Mouse (Mus musculus) lung, embryonic 15.5 days (tissue): ENCODE results near the gene S100a6. TPM values are rescaled to one million over a fixed set of nuclear protein-coding genes. Genes with fewer than 3 reads are reported as not detected.

Experiments used
- ATAC-seq: fragments of 200-750 bp; cut with Nextera tagmentation; 2 replicates; pipeline ENCODE4 v1.8.0; 2017; ENCODE audit warnings: moderate number of reproducible peaks, borderline replicate concordance; ENCODE audit not compliant: low FRiP score, low TSS enrichment; ENCODE audit errors: extremely low read depth
- H3K27ac ChIP-seq: fragments of 300-500 bp; sonication (generic); 2 replicates; pipeline ENCODE4 v1.5.1; 2015; ENCODE audit warnings: moderate library complexity, mild to moderate bottlenecking, inconsistent platforms
- H3K27me3 ChIP-seq: fragments of 300-500 bp; sonication (generic); 2 replicates; pipeline ENCODE4 v1.6.1; 2015; ENCODE audit warnings: inconsistent platforms
- H3K36me3 ChIP-seq: fragments of 300-500 bp; sonication (generic); 2 replicates; pipeline ENCODE4 v1.6.1; 2015; ENCODE audit warnings: inconsistent platforms
- H3K4me1 ChIP-seq: fragments of 300-500 bp; sonication (generic); 2 replicates; pipeline ENCODE4 v1.6.1; 2015; ENCODE audit warnings: inconsistent platforms
- H3K4me2 ChIP-seq: fragments of 300-500 bp; sonication (generic); 2 replicates; pipeline ENCODE4 v1.6.1; 2015; ENCODE audit warnings: inconsistent platforms, mild to moderate bottlenecking, moderate library complexity
- H3K4me3 ChIP-seq: fragments of 300-500 bp; sonication (generic); 2 replicates; pipeline ENCODE4 v1.5.1; 2015; ENCODE audit warnings: mild to moderate bottlenecking, inconsistent platforms
- H3K9ac ChIP-seq: fragments of 300-500 bp; sonication (generic); 2 replicates; pipeline ENCODE4 v1.6.1; 2015; ENCODE audit warnings: inconsistent platforms
- H3K9me3 ChIP-seq: fragments of 300-500 bp; sonication (generic); 2 replicates; pipeline ENCODE4 v1.6.1; 2016; ENCODE audit warnings: inconsistent platforms
- whole genome bisulfite sequencing: fragments of 180-500 bp; shearing (Covaris S2); methylation state at CpG from one replicate; pipeline ENCODE4 v1.1.7; 2015; 5-methylcytosine and 5-hydroxymethylcytosine counted together
- polyA plus RNA-seq: library from polyadenylated mRNA; unstranded; fragments of >200 nt; fragmentation: Nextera tagmentation; extraction: Ambion mirVana; gene quantifications from 2 replicates; pipeline ENCODE4 v1.2.1, GENCODE M21; 2015

S100a6 gene
- polyA plus RNA-seq, 1 experiment from 2014 or later, result 148 TPM

DNA sequence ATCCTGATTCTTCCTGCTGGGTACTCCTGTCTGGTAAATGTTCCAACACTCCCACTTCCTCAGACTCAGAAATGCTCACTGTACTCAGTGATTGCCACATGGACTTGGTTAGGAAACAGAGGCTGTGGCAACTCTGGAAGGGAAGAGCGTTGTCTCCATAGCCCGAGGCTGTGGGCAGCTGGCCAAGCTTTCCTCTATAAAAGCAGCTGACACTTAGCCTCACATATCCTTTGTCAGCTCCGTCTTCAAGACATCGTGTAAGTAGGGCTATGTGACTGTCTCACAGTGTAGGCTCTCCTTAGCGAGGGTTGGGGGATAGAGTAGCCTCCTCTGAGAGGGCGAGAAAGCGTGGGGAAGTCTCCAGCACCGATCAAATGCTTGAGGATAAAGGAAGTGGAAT lies 56.2 kb downstream of the S100a6 start, which contains the start of gene S100a8:
Gene S100a8 (plus strand): TSS at position 133 of the 400 bp plus-strand sequence.
- H3K9ac ChIP-seq, result no peak within 1 kb of the TSS
- H3K27ac ChIP-seq, result no peak within 1 kb of the TSS
- H3K27me3 ChIP-seq, result no peaks in the 10 kb centered on the region
- no peaks in the 10 kb centered on the region for H3K4me1 ChIP-seq
- no peaks in the 10 kb centered on the region for H3K9me3 ChIP-seq
- WGBS, result 52% methylated on average over 8 of the region's 8 CpGs
- no peak within 1 kb of the TSS for H3K4me2 ChIP-seq
- no peak within 1 kb of the TSS for H3K4me3 ChIP-seq
- no peaks in the 10 kb centered on the region for H3K36me3 ChIP-seq
- ATAC-seq, result peak; percentile 39; the same call in 1 of the 2 replicates

Other genes starting within 250 kb of the S100a6 start
- gene Slc27a3, start 222.9 kb upstream of the S100a6 start, polyA plus RNA-seq, result 25.7 and 25.8 TPM in 2 replicates
- gene Ints3, start 179.3 kb upstream of the S100a6 start, polyA plus RNA-seq, result 30.8 and 33.3 TPM in 2 replicates
- gene Npr1, start 147.0 kb upstream of the S100a6 start, polyA plus RNA-seq, result 17.3 and 21.0 TPM in 2 replicates
- 208 and 219 TPM in 2 replicates for gene Ilf2, start 136.8 kb upstream of the S100a6 start, polyA plus RNA-seq
- gene Snapin, start 121.8 kb upstream of the S100a6 start, polyA plus RNA-seq, result 77.3 and 85.6 TPM in 2 replicates
- 154 TPM in 2 replicates for gene Chtop, start 103.4 kb upstream of the S100a6 start, polyA plus RNA-seq
- 42.8 and 45.3 TPM in 2 replicates for gene S100a1, start 98.5 kb upstream of the S100a6 start, polyA plus RNA-seq
- gene S100a13, start 98.4 kb upstream of the S100a6 start, polyA plus RNA-seq, result 43.9 and 44.6 TPM in 2 replicates
- 7.9 and 12.6 TPM in 2 replicates for gene S100a14, start 86.0 kb upstream of the S100a6 start, polyA plus RNA-seq
- gene S100a16, start 75.6 kb upstream of the S100a6 start, polyA plus RNA-seq, result 217 and 233 TPM in 2 replicates
- gene S100a3, start 52.3 kb upstream of the S100a6 start, polyA plus RNA-seq, result 0.20 and 0.65 TPM in 2 replicates
- not detected in 2 replicates for gene S100a2, start 22.6 kb upstream of the S100a6 start, polyA plus RNA-seq
- gene Gm42674, start 11.0 kb upstream of the S100a6 start, polyA plus RNA-seq, result not detected in 2 replicates
- 6.0 and 8.9 TPM in 2 replicates for gene S100a4, start 9.1 kb upstream of the S100a6 start, polyA plus RNA-seq
- gene S100a5, start 4.4 kb upstream of the S100a6 start, polyA plus RNA-seq, result not detected in 2 replicates
- gene S100a7a, start 41.1 kb downstream of the S100a6 start, polyA plus RNA-seq, result 0.11 and 0.16 TPM in 2 replicates
- 20.9 and 28.2 TPM in 2 replicates for gene S100a8, start 56.1 kb downstream of the S100a6 start, polyA plus RNA-seq
- 10.8 and 13.2 TPM in 2 replicates for gene S100a9, start 82.8 kb downstream of the S100a6 start, polyA plus RNA-seq
- gene Pglyrp4, start 114.0 kb downstream of the S100a6 start, polyA plus RNA-seq, result not detected in 2 replicates
- not detected in 2 replicates for gene Gm5849, start 165.0 kb downstream of the S100a6 start, polyA plus RNA-seq